Mouse (Mus musculus) bone marrow, adult 2 months (tissue): ENCODE results near the gene Armc2.

Experiments
- CTCF ChIP-seq: fragments of 200-500 bp; IDR thresholded peaks from 2 replicates; pipeline ENCODE4 v1.5.1; 2011; ENCODE audit warnings: low read length, control low read depth; ENCODE audit not compliant: control insufficient read depth, insufficient read depth
- POLR2A ChIP-seq: fragments of 200-500 bp; IDR thresholded peaks from 2 replicates; pipeline ENCODE4 v1.6.1; 2011; ENCODE audit warnings: low read depth, mild to moderate bottlenecking, control low read depth, low read length, borderline replicate concordance; ENCODE audit not compliant: control insufficient read depth

GRCm38 (mm10) chr10:42043307-42043706, 25.1 kb upstream of the Armc2 start:
- TF ChIP-seq POLR2A (no peak), CTCF (no peak)
